Mouse (Mus musculus): Measurements from ENCODE around the gene Cdrt4.

The Cdrt4 gene

GRCm38 (mm10) chr11:62945514-62945913, 5.5 kb upstream of the Cdrt4 start:
- DNase-seq, result no peak

DNA sequence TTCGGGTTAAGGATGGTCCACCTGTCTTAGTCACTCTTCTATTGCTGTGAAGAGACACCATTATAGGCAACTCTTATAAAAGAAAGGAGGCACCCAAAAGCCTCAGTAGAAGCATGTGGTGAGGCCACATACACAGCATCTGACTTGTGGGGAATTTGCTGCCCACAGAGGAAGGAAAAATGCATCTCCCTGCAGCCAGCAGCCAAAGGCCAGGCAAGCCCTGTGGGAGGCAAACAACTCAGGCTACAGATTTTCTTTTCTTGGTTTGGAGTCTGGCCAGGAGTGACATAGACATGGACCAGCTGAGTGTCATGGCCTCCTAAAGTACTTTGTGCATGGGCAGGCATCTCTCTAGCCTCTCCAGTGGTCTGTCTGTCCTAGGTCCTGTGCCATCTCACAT, 1.4 kb upstream of the Cdrt4 start:
- DNase-seq, result no peak

- no peak for DNase-seq
Observed at GRCm38 (mm10) chr11:62954766-62955165, 3.8 kb downstream of the Cdrt4 start.

GRCm38 (mm10) chr11:62955186-62955585, 4.2 kb downstream of the Cdrt4 start:
- no peak for DNase-seq

- DNase-seq, result no peak
Observed at GRCm38 (mm10) chr11:62955776-62956175, 4.8 kb downstream of the Cdrt4 start.

GRCm38 (mm10) chr11:62957626-62958180, 6.7 kb downstream of the Cdrt4 start:
- DNase-seq, result no peak

DNA sequence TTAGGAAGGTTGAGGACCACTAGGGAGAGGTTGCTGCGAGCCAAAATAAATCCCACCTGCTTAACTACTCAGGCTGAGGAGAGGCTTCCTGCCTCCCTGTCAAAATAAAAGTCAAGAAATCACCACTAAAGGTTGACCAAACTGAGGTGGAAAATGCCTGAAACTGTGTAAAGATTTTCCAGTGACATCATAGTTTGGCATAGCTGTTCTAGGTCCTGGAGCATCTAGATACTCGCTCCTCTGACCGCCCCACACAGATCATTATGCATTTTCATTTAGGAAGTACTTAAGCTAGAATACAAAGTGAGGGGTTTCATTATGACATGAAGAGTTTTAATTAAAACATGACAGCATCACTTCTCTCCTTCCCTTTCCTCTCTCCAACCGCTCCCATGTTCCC, 12.3 kb downstream of the Cdrt4 start:
- no peak for DNase-seq

GRCm38 (mm10) chr11:62966424-62966764, 15.4 kb downstream of the Cdrt4 start:
- DNase-seq, result no peak

DNA sequence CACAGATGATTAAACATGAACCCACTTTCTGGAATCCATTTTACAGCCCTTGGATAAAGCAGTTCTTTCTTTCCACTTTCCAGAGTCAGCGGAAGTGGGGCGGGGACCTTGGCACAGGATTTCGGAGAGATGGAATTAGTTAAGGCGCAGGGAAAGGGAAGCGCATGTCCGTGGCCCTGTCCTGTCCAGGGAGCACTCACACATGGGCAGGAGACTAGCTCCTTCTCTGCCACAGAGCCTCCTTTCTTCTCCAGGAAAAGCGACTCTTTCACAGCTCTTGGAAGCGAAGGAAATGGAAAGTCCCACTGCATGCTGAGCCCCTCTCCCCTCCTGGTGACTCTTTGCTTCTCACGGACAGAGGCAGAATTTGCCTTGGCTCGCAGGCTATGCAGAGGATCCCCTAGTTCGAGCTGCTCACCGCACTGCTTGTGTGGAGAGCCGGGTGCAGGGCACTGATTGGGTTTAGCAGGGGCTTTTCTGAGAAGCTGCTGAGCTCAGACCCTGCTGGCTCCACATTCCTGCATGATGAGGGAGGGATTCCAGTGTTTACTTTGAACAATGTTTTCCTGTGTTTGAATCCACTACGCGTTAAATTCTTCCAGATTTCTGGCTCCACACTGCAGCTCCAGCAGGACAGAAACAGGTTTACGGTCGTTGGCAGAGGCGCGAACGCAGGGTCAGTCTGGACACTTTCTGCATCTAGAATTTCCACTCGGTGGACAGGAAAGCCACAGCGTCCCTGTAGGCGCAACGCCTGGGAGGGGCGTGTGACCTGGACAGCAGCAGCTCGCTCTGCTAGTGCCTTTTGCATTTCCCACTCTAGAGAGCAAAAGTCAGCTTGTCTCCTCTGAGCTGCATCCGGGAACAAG, 16.0 kb downstream of the Cdrt4 start:
- DNase-seq, result peak; percentile 29

- no peak for DNase-seq
Observed at GRCm38 (mm10) chr11:62977176-62977575, 26.2 kb downstream of the Cdrt4 start.

DNA sequence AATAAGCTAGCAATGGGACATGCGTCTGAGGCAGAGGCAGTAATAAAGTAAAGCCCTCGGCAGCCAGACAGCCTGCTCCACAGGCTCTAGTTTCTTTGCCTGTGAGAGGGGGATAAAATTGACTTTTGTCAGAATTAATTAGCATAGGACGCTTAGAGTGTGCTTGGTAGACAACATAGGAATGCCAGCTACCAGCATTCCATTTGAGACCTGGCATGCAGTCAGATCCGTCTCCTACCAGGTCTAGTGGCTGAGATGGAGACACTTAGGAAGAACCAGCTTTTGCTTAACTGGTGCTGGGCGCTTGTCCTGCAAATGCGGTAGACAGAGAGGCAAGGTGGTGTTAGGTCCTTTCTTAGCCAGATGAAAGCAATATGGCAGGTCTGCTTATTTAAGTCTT, 27.9 kb downstream of the Cdrt4 start:
- DNase-seq, result no peak

- DNase-seq, result no peak
Observed at GRCm38 (mm10) chr11:62981729-62982128, 30.7 kb downstream of the Cdrt4 start.

- no peak for DNase-seq
Observed at GRCm38 (mm10) chr11:62983793-62984192, 32.8 kb downstream of the Cdrt4 start.

DNA sequence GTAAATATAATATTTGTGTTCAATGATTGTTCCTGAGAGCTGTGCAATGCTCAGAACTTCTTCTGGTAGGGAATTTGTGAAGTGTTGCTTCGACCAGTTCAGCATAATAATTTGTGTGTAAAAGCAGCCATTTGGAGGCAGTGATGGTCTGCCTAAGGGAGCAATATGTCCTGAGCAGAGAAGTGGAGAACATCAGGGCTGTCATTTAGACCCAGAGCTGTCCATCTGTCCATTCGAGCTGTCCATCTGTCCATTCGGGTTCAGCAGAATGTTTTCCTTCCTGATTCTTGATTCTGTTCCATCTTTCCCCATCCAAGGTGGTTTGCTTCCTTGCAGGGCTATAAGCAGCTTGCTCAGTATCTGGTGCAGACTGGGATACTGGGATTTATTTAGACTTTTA, 33.4 kb downstream of the Cdrt4 start:
- no peak for DNase-seq

- no peak for DNase-seq
Observed at GRCm38 (mm10) chr11:62985075-62985474, 34.1 kb downstream of the Cdrt4 start.

DNA sequence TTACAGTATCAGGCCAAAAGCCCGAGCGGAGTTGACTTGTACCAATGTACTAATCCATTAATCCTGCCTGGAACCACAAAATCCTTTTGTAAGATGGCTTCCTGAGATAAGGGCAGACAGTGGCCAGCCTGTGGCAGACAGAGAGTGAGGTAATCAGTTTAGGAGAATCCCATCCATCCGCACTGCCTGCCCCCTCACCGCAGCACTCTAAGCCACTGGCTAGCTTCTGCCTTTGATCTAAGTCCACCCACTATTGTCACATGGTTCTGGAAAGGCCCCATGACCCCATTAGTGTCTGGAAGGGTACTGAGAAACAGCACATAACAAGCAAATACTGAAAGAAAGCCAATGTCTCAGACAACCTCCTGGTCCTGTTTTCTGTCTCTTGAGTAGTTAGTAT, 35.6 kb downstream of the Cdrt4 start:
- DNase-seq, result no peak

GRCm38 (mm10) chr11:62990150-62990685, 39.2 kb downstream of the Cdrt4 start:
- no peak for DNase-seq

DNA sequence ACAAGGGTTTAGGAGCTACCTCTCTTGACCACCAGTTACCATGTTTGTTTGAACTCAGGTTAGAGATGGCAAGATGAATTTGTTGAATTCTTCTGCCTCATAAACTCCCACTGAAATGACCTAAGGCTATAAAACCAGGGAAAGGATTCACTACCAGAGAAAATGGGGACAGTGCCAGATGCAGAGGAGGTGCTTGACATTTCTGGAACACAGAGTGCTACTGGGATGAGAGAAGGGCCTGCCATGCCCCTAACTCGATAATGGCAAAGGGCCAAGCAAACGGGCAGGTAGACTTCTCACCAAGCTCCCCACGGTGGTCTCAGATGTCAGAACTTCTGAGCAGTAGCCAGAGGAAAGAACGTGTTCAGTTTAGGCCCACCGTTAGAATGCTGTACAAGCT, 39.8 kb downstream of the Cdrt4 start:
- no peak for DNase-seq

GRCm38 (mm10) chr11:62992545-62993242, 41.7 kb downstream of the Cdrt4 start:
- DNase-seq, result no peak

GRCm38 (mm10) chr11:62995066-62995754, 44.2 kb downstream of the Cdrt4 start:
- DNase-seq, result no peak

- no peak for DNase-seq
Observed at GRCm38 (mm10) chr11:62995755-62996521, 44.9 kb downstream of the Cdrt4 start.

- no peak for DNase-seq
Observed at GRCm38 (mm10) chr11:62996522-62996898, 45.5 kb downstream of the Cdrt4 start.

Data from kidney, adult 18-20 months (tissue).